In genomic region chr5:144381782-144382181, GRCm38 (mm10) we compare ENCODE assay signal across 9 mouse cellular contexts. TPM values are rescaled to one million over a fixed set of nuclear protein-coding genes. Genes with fewer than 3 reads are reported as not detected.
DNase-seq lines count a peak whose midpoint lies in the region; ATAC-seq and TF ChIP-seq lines count a peak whose summit lies in the region.
"Had no signal": no experiment of that assay in that cellular context is flagged by ENCODE, and none has a peak within 500 bp of the region (broad histone marks: within the 10 kb centered on the region; RNA-seq: fewer than 3 reads in every experiment).

No protein-coding gene starts in this region.

- no peaks in the 10 kb centered on the region for H3K27me3 ChIP-seq in kidney, postnatal 0 days (ENCODE audit: insufficient read depth, low read length)
- H3K27me3 ChIP-seq in forebrain, embryonic 10.5 days (ENCODE audit: poor library complexity, severe bottlenecking): no peaks in the 10 kb centered on the region
- no peaks in the 10 kb centered on the region for H3K27me3 ChIP-seq in midbrain, embryonic 15.5 days (replicated peaks)
- H3K27me3 ChIP-seq: lung, embryonic 15.5 days had no signal

- H3K4me1 ChIP-seq in kidney, postnatal 0 days (replicated peaks; ENCODE audit: insufficient read depth, low read length): no peaks in the 10 kb centered on the region
- H3K4me1 ChIP-seq in forebrain, embryonic 10.5 days: no peaks in the 10 kb centered on the region
- H3K4me1 ChIP-seq in midbrain, embryonic 15.5 days: no peaks in the 10 kb centered on the region
- H3K4me1 ChIP-seq: lung, embryonic 15.5 days had no signal

- peak; percentile 58; the same call in 1 of the 2 replicates for TF ChIP-seq CTCF in kidney, postnatal 0 days (IDR thresholded peaks at IDR 0.05; ENCODE audit: low read depth)

- DNase-seq in adrenal gland, postnatal 14 days: peak; percentile 40
- DNase-seq in adrenal gland, postnatal 4 days (ENCODE audit: low spot score in 2 of 2): no peak
- peak; percentile 14 for DNase-seq in kidney, postnatal 0 days (ENCODE audit: low spot score)
- no peak for DNase-seq in kidney, adult 11 months
- peak; percentile 43 for DNase-seq in A20 (ENCODE audit: low read depth, low spot score)
- DNase-seq in kidney, postnatal 10 days: peak; percentile 51
- no peak for DNase-seq in forebrain, embryonic 10.5 days (ENCODE audit: extremely low spot score, low spot score)

- no peak overlapping the region for H3K4me2 ChIP-seq in kidney, postnatal 0 days (ENCODE audit: low read length)
- no peak overlapping the region for H3K4me2 ChIP-seq in midbrain, embryonic 15.5 days
- H3K4me2 ChIP-seq: lung, embryonic 15.5 days had no signal

- H3K27ac ChIP-seq in kidney, postnatal 0 days: no peak overlapping the region
- no peak overlapping the region for H3K27ac ChIP-seq in forebrain, embryonic 10.5 days
- no peak overlapping the region for H3K27ac ChIP-seq in midbrain, embryonic 15.5 days
- H3K27ac ChIP-seq: lung, embryonic 15.5 days had no signal

- no peak for ATAC-seq in kidney, postnatal 0 days (replicated peaks; ENCODE audit: low FRiP score, low read depth)
- no peak for ATAC-seq in midbrain, embryonic 15.5 days (replicated peaks)

- no peaks in the 10 kb centered on the region for H3K9me3 ChIP-seq in kidney, postnatal 0 days (replicated peaks; ENCODE audit: low read length)
- H3K9me3 ChIP-seq in forebrain, embryonic 10.5 days: peaks cover 18% of the 10 kb centered on the region; the same call in 1 of the 2 replicates
- no peaks in the 10 kb centered on the region for H3K9me3 ChIP-seq in midbrain, embryonic 15.5 days
- H3K9me3 ChIP-seq: lung, embryonic 15.5 days had no signal

- WGBS in kidney, postnatal 0 days: 81% methylated on average over 3 of the region's 3 CpGs
- WGBS in forebrain, embryonic 10.5 days: 87% methylated on average over 3 of the region's 3 CpGs
- WGBS in midbrain, embryonic 15.5 days: 84% methylated on average over 3 of the region's 3 CpGs

- no peaks in the 10 kb centered on the region for H3K36me3 ChIP-seq in kidney, postnatal 0 days (ENCODE audit: insufficient read depth, low read length)
- no peaks in the 10 kb centered on the region for H3K36me3 ChIP-seq in forebrain, embryonic 10.5 days (replicated peaks)
- no peaks in the 10 kb centered on the region for H3K36me3 ChIP-seq in midbrain, embryonic 15.5 days (replicated peaks)
- H3K36me3 ChIP-seq: lung, embryonic 15.5 days had no signal

- no peak overlapping the region for H3K4me3 ChIP-seq in kidney, postnatal 0 days (replicated peaks; ENCODE audit: low read depth, low read length)
- H3K4me3 ChIP-seq in forebrain, embryonic 10.5 days: no peak overlapping the region
- H3K4me3 ChIP-seq in midbrain, embryonic 15.5 days: no peak overlapping the region
- H3K4me3 ChIP-seq: lung, embryonic 15.5 days had no signal

- H3K9ac ChIP-seq in kidney, postnatal 0 days (ENCODE audit: low read depth, low read length): no peak overlapping the region
- H3K9ac ChIP-seq in midbrain, embryonic 15.5 days: no peak overlapping the region
- H3K9ac ChIP-seq: lung, embryonic 15.5 days had no signal

RNA-seq across cellular contexts. Expression of gene Baiap2l1, which starts 23.9 kb away (rescaled TPM):
- total RNA-seq in adrenal gland, postnatal 14 days (2021): 6.2 and 8.2 TPM in 2 replicates
- total RNA-seq in adrenal gland, postnatal 4 days (2021): 1 to 10 TPM; 6.3 to 8.0 TPM
- polyA plus RNA-seq in kidney, postnatal 0 days (2015; fragmentation: Nextera tagmentation; extraction: Ambion mirVana): 14.0 and 14.9 TPM in 2 replicates
- 5.3 and 5.7 TPM in 2 replicates for polyA plus RNA-seq in forebrain, embryonic 10.5 days (2016; fragmentation: Nextera tagmentation; extraction: Ambion mirVana)
- 1.1 and 1.3 TPM in 2 replicates for polyA plus RNA-seq in midbrain, embryonic 15.5 days (2015; fragmentation: Nextera tagmentation; extraction: Ambion mirVana)

Comparison
In these comparisons a context has a peak if more than half of its experiments do, and no peak if none do; other contexts are left out.
1. DNase-seq: peak in adrenal gland, postnatal 14 days (single experiment), kidney, postnatal 0 days (single experiment), A20 (single experiment) and kidney, postnatal 10 days (single experiment); none in adrenal gland, postnatal 4 days (0 of 2), kidney, adult 11 months (single experiment) and forebrain, embryonic 10.5 days (single experiment).